Mouse (Mus musculus) lung, embryonic 14.5 days (tissue): ENCODE measurements around the gene Setd5. TPM values are rescaled to one million over a fixed set of nuclear protein-coding genes. Genes with fewer than 3 reads are reported as not detected.

ENCODE experiments used
- ATAC-seq: fragments of 200-750 bp; cut with Nextera tagmentation; 2 replicates; pipeline ENCODE4 v1.8.0; 2017; ENCODE audit warnings: mild to moderate bottlenecking, moderate TSS enrichment, moderate library complexity; ENCODE audit not compliant: insufficient read depth
- DNase-seq: peaks from one replicate; pipeline ENCODE4 v3.0.0-alpha.2; 2015
- H3K27ac ChIP-seq: fragments of 300-500 bp; sonication (generic); 2 replicates; pipeline ENCODE4 v1.5.1; 2014; ENCODE audit warnings: low read depth, mild to moderate bottlenecking, moderate library complexity
- H3K27me3 ChIP-seq: fragments of 300-500 bp; sonication (generic); 2 replicates; pipeline ENCODE4 v1.6.1; 2014; ENCODE audit warnings: low read length, control low read depth; ENCODE audit not compliant: insufficient read depth
- H3K36me3 ChIP-seq: fragments of 300-500 bp; sonication (generic); 2 replicates; pipeline ENCODE4 v1.6.1; 2014; ENCODE audit warnings: control low read depth; ENCODE audit not compliant: insufficient read depth
- H3K4me1 ChIP-seq: fragments of 300-500 bp; sonication (generic); 2 replicates; pipeline ENCODE4 v1.6.1; 2014; ENCODE audit warnings: antibody characterized with exemption, control low read depth; ENCODE audit not compliant: insufficient read depth
- H3K4me2 ChIP-seq: fragments of 300-500 bp; sonication (generic); 2 replicates; pipeline ENCODE4 v1.6.1; 2014; ENCODE audit warnings: mild to moderate bottlenecking
- H3K4me3 ChIP-seq: fragments of 300-500 bp; sonication (generic); 2 replicates; pipeline ENCODE4 v1.5.1; 2014; ENCODE audit warnings: low read depth, low read length
- H3K9ac ChIP-seq: fragments of 300-500 bp; sonication (generic); 2 replicates; pipeline ENCODE4 v1.6.1; 2014
- H3K9me3 ChIP-seq: fragments of 300-500 bp; sonication (generic); 2 replicates; pipeline ENCODE4 v1.6.1; 2016; ENCODE audit warnings: low read depth, low read length, control low read depth
- CTCF ChIP-seq: IDR thresholded peaks from 2 replicates; pipeline ENCODE4 v1.5.1; 2016; ENCODE audit warnings: antibody characterized with exemption, low read depth
- WGBS: fragments of 180-500 bp; shearing (Covaris S2); extraction: QIAGEN DNeasy Blood & Tissue Kit; methylation state at CpG from one replicate; pipeline ENCODE4 v1.1.7; 2014; 5-methylcytosine and 5-hydroxymethylcytosine counted together
- polyA plus RNA-seq: library from polyadenylated mRNA; unstranded; fragments of >200 nt; fragmentation: Nextera tagmentation; extraction: Ambion mirVana; gene quantifications from 2 replicates; pipeline ENCODE4 v1.2.1, GENCODE M21; 2014

Gene Setd5
- polyA plus RNA-seq, 1 experiment from 2014 or later, result 96.9 TPM

GRCm38 (mm10) chr6:113054552-113055107 lies 22.5 kb upstream of the Setd5 start:
- no peak for ATAC-seq
- WGBS, result 79% methylated on average over 6 of the region's 6 CpGs
- Histone ChIP-seq H3K9me3 (no peaks in the 10 kb centered on the region), H3K4me3 (no peak overlapping the region), H3K27ac (no peak overlapping the region), H3K9ac (no peak overlapping the region), H3K4me2 (no peak overlapping the region), H3K27me3 (no peaks in the 10 kb centered on the region), H3K36me3 (peaks cover 75% of the 10 kb centered on the region), H3K4me1 (no peaks in the 10 kb centered on the region)
- no peak for DNase-seq
- no peak for TF ChIP-seq CTCF

DNA sequence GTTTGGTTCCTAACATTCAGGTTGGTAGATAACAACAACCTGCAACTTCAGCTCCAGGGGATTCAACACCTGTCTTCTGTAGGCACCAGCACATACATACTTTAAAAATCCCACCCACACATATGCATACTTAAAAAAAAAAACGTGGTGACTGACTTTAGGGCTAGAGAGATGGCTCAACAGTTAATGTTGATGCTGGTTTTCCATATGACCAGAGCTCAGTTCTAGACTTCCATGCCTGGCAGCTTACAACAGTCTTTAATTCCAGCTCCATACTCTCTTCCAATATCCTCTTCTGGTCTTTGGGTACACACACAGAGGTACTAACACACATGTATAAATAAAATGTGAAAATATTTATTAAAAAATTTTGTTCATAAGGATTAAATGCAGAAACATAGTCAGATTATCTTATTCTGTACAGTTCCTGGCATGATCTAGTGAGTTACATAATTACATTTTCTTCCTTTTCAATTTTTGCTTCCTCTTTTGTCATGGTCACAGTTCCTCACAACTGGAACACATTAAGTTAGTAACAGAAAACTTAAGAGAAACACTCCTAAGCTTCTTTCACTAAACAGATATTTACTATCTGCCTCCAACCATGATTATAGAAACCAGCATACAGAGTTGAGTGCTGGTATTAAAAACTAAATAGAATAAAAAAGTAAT lies 16.1 kb upstream of the Setd5 start:
- no peak overlapping the region for H3K4me2 ChIP-seq
- WGBS, result 65% methylated on average over 1 of the region's 1 CpGs
- no peak overlapping the region for H3K9ac ChIP-seq
- no peaks in the 10 kb centered on the region for H3K9me3 ChIP-seq
- DNase-seq (no peak), ATAC-seq (no peak)
- no peak overlapping the region for H3K4me3 ChIP-seq
- no peak for TF ChIP-seq CTCF
- peaks cover 81% of the 10 kb centered on the region for H3K36me3 ChIP-seq
- no peaks in the 10 kb centered on the region for H3K4me1 ChIP-seq
- no peak overlapping the region for H3K27ac ChIP-seq
- no peaks in the 10 kb centered on the region for H3K27me3 ChIP-seq

- Histone ChIP-seq H3K4me2 (no peak overlapping the region), H3K36me3 (peaks cover 85% of the 10 kb centered on the region), H3K27ac (no peak overlapping the region), H3K4me1 (no peaks in the 10 kb centered on the region), H3K9ac (no peak overlapping the region), H3K27me3 (no peaks in the 10 kb centered on the region), H3K9me3 (no peaks in the 10 kb centered on the region), H3K4me3 (no peak overlapping the region)
- WGBS, result 61% methylated on average over 3 of the region's 3 CpGs
- DNase-seq (no peak), ATAC-seq (no peak)
- TF ChIP-seq CTCF, result no peak
These were observed 14.9 kb upstream of the Setd5 start for GRCm38 (mm10) chr6:113062253-113062652.

DNA sequence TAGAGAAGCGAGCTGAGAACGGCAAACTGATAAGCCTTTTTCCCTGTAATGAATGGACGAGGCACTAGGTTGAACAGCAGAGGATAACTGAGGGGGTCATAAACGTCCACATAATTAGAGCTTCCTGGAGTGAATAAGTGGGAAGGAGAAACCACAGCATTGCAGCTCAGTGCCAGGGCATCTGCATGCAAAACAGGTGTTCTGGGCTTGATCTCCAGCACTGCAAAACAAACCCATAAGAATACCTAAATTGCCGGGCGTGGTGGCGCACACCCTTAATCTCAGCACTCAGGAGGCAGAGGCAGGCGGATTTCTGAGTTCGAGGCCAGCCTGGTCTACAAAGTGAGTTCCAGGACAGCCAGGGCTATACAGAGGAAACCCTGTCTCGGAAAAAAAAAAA lies 13.8 kb upstream of the Setd5 start:
- Histone ChIP-seq H3K4me2 (no peak overlapping the region), H3K36me3 (peaks cover 87% of the 10 kb centered on the region), H3K9me3 (no peaks in the 10 kb centered on the region), H3K27me3 (no peaks in the 10 kb centered on the region), H3K9ac (no peak overlapping the region), H3K4me1 (no peaks in the 10 kb centered on the region), H3K27ac (no peak overlapping the region), H3K4me3 (no peak overlapping the region)
- ATAC-seq (no peak), DNase-seq (no peak)
- 85% methylated on average over 10 of the region's 10 CpGs for WGBS
- TF ChIP-seq CTCF, result no peak

- DNase-seq, result no peak
- no peak overlapping the region for H3K9ac ChIP-seq
- peaks cover 91% of the 10 kb centered on the region for H3K36me3 ChIP-seq
- H3K4me1 ChIP-seq, result no peaks in the 10 kb centered on the region
- no peak for ATAC-seq
- H3K27ac ChIP-seq, result no peak overlapping the region
- H3K9me3 ChIP-seq, result no peaks in the 10 kb centered on the region
- no peak for TF ChIP-seq CTCF
- 85% methylated on average over 3 of the region's 3 CpGs for WGBS
- H3K4me2 ChIP-seq, result no peak overlapping the region
- no peak overlapping the region for H3K4me3 ChIP-seq
- H3K27me3 ChIP-seq, result no peaks in the 10 kb centered on the region
These were observed 12.0 kb upstream of the Setd5 start for GRCm38 (mm10) chr6:113065186-113065585.

GRCm38 (mm10) chr6:113069154-113069553 lies 8.0 kb upstream of the Setd5 start:
- Histone ChIP-seq H3K4me1 (0 out of 2 replicates have a peak, but pooled peaks cover 5% of the 10 kb centered on the region), H3K4me3 (no peak overlapping the region), H3K4me2 (no peak overlapping the region), H3K27ac (no peak overlapping the region), H3K9ac (no peak overlapping the region), H3K36me3 (peaks cover 61% of the 10 kb centered on the region), H3K27me3 (no peaks in the 10 kb centered on the region), H3K9me3 (no peaks in the 10 kb centered on the region)
- WGBS, result 90% methylated on average over 1 of the region's 1 CpGs
- DNase-seq (no peak), ATAC-seq (no peak)
- TF ChIP-seq CTCF, result no peak

DNA sequence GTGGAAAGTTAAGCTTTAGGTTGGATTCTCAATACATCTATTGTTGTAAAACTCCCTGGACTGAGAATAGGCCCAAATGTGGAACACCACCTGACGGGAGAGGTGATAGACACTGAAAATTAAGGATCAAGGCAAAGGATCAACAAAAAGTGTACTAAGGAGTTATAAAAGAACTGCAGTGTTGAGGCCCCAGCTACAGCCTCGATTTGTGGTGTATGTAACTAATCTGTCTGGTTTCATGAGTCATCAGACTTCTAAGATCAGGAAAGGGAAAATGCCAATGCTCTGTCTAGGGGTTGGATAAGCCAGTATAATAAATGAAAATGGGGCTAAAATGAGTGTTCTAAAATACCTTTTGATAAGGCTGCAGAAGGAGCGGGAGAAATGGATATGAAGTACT lies 1.9 kb upstream of the Setd5 start:
- Histone ChIP-seq H3K4me2 (peak overlapping the region; percentile 73), H3K4me3 (peak overlapping the region; percentile 95), H3K27ac (peak overlapping the region; percentile 100), H3K9ac (peak overlapping the region; percentile 99), H3K4me1 (0 out of 2 replicates have a peak, but pooled peaks cover 12% of the 10 kb centered on the region), H3K36me3 (peaks cover 10% of the 10 kb centered on the region), H3K27me3 (no peaks in the 10 kb centered on the region), H3K9me3 (no peaks in the 10 kb centered on the region)
- ATAC-seq, result no peak
- TF ChIP-seq CTCF, result no peak
- 14% methylated on average over 3 of the region's 3 CpGs for WGBS
- peak; percentile 26 for DNase-seq
